Mouse (Mus musculus): Measurements from ENCODE around the gene Omp. TPM values are rescaled to one million over a fixed set of nuclear protein-coding genes. Genes with fewer than 3 reads are reported as not detected.

The Omp gene
- total RNA-seq (2014; fragmentation: Nextera tagmentation) = 0.32 and 0.64 TPM in 2 replicates
- total RNA-seq (2017) = 0.31 TPM in 1 of 2 replicates, not detected in the other

DNA sequence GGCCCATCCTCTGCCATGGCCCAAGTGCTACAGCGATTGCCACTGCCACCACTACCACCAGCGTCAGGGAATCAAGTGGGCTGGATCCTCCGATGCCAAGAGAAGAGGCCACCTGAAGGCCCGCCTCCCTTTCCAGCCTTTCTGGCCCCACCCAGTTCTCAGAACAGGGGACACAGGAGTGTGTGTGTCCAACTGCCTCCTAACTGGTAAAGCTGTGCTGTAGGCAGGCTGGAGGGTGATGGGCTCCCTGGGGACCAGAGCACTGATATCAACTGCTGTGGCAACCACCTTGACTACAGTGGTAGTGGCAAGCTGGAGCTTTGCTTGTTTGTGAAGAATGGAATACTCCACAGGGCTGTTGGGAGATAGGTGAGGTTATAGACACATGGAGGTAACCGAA is at the start of gene Omp:
Gene Omp, minus strand, starts transcription at position 101 of the 400 bp plus-strand sequence.
- no peak for ATAC-seq (replicated peaks; ENCODE audit: poor library complexity, severe bottlenecking)

DNA sequence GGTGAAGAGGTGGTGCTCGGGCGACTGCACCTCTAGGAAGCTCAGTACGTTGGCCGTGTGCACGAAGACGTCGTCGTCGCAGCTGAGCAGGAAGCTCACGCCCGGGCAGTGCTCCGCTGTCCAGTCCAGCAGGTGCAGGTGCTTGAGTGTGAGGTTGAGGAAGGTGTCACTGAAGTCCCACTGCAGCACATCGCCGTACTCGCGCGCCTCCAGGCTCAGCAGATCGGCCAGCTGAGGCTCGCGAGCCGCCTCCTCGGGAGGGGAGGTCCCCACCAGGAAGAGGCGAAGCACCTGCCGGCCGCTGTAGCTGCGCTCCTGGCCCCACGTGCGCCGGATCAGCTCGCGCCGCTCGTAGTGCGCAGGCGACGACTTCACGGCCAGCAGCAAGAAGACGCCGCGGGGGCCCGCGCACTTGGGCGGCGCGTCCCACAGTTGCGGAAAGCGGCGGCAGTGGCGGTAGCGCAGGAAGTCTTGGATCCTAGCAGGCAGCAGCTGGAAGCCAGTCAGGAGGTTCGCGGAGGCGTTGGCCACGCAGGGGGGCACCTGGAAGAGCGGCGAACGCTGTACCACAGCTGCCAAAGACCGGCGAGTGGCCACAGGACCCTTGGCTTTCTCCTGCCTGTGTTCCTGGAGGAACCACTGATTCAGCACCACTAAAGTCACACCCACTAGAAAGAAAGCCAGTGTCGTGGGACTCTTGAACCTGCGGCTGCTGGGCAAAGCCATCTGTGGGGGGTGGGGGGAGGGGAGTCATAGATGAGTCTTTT is 48.9 kb upstream of the Omp start:
- ATAC-seq (replicated peaks; ENCODE audit: poor library complexity, severe bottlenecking) = peak; percentile 43

DNA sequence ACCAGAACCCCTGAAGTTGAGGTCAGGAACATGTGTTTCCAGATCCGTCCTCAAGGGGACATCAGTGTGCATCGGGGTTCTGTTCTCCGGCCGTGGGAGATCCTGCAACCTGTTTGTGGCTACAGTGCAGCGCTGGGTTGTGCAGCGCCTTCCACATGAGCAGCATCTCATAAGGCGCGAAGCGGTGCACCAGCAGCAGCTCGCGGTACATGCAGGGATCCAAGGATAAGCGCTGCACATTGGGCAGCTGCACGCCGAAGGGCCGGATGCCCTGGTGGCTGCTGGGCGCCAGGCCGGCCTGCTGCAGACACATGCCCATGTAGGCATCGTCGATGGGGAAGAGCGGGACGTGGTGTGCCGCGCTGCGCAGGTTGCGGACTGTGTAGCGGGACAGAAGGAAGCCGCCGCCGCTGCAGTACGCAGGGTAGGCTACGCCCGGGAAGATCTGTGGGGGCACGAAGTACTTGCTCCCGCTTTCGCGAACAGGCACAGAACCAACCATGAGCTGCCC is 48.3 kb upstream of the Omp start:
- ATAC-seq (replicated peaks; ENCODE audit: poor library complexity, severe bottlenecking) = peak; percentile 66

DNA sequence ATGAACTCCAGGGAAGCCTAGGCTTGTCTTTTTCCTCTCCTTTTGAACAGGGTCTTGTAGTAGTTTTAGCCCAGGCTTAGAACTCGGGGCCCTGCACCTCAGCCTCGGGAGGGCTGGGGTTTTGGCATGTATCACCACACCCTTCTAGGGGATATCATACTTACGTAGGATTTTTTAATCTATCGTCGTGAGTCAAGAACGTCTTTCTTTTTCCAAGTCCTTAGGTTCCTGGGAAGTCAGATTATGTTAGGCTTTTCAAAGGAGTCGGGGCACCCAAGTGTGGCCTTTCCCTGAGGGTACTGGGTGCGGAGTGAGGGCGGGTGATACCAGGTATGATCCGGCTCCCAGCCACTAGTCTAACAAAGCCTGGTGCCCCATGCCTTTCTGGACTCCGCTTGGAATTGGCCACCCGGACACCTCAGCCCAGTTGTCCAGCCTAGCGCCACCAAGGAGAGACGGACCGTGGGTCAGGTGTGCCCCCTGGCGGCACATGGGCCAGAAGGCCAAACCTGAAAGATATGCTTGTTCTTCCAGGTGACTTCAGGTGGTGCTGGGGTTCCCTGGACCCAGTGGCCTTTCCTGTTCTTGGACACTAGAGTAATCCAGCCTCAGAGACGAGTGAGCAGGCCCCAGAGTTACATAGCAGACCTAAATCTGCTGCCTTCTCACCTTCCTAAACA is 46.4 kb upstream of the Omp start:
- ATAC-seq (replicated peaks; ENCODE audit: poor library complexity, severe bottlenecking) = no peak

DNA sequence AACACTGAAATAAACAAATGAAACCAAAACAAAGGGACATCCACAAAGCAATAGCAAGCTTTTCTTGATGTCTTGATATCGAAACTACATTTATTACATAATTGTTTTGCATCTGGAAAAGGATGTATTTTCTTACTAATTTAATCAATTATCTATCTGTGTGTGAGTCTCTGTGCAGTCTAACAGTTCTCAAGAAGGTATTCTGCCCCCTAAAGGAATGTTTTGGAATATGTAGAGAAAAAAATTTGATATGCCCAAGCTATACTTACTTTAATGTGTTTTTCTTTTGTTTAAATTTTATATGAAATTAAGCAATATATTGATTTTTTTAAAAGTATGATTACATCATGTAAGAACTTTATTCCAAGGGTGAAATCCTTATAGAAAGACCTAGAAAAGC is 45.3 kb upstream of the Omp start:
- no peak for ATAC-seq (replicated peaks; ENCODE audit: poor library complexity, severe bottlenecking)

DNA sequence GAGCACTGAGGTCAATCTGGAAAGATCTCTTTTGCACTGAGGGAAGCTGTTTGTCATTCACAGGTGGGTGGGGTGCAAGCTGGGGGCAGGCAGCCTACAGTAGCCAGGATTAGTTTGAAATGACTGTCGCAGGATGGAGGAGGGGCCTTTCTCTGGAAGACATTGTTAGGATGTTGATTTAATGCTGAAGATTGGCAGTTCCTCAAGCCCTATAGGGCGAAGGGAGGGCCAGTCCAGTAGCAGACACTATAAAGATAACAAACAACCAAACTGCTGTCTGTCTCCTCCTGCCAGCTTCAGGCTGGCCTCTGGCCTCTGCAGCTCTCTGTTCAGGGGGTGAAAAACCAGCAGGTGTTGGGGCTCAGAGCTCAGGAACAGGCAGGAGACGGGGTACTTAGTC is 44.4 kb upstream of the Omp start:
- ATAC-seq (replicated peaks; ENCODE audit: poor library complexity, severe bottlenecking) = no peak

DNA sequence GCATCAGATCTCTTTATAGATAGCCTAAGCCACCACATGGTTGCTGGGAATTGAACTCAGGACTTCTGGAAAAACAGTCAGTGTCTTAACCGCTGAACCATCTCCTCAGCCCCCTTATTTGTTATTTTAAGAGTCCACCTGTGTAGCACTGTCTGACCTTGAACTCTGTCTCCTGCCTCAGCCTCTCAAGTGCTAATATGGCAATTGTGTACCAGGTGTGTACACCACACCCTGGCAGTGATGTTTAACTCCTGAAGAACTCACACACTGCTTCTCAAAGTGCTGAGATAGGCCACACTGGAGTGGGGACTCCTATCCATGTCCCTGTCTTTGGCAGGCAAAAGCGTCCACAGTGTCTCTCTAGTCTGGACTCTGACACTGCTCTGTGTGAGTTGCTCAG is 43.4 kb upstream of the Omp start:
- no peak for ATAC-seq (replicated peaks; ENCODE audit: poor library complexity, severe bottlenecking)

DNA sequence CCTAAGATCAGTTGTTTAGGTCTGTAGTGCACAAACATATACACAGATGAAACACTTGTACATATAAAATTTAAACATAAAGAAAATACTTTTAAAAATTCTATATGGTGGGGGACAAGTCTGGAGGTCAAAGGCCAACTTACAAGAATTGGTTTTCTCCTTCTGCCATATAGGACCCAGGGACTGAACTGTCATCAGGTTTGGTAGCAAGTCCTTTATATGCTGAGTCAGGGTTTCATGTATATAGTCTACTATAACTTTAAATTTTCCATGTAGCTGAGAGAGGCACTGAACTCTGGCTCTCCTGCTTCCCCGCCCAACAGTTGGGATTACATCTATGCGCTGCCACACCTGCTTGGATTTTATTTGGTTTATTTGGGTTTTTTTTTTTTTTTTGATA is 42.9 kb upstream of the Omp start:
- no peak for ATAC-seq (replicated peaks; ENCODE audit: poor library complexity, severe bottlenecking)

DNA sequence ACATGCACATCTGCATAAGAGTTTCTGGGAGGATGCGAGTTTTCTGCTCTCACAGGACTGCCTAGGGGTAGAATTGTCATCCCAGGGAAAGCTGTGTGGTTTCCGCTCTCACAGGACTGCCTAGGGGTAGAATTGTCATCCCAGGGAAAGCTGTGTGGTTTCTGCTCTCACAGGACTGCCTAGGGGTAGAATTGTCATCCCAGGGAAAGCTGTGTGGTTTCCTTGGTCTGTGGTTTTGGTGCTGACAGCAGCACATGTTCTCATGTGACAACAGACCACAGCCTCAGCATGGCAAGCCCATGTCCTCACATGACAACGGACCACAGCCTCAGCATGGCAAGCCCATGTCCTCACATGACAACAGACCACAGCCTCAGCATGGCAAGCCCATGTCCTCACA is 42.0 kb upstream of the Omp start:
- peak; percentile 93 for ATAC-seq (replicated peaks; ENCODE audit: poor library complexity, severe bottlenecking)

DNA sequence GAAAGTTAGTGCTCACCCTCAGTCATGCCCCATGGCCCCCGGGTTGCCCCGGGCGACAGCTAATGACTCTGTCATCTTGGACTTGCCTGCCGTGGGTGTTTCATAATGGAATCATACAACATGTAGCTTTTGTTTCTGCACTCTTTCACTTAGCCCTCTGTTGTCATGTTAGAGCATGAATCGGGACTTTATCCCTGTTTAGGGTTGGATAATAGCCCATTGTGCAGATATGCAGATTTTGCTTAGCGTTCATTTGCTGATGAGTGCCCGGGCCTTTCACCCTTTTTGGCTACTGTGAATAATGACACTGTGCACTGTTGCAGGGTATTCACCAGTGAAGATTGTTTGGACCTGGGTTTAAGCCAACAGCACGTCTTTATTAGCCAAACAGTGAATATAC is 41.3 kb upstream of the Omp start:
- ATAC-seq (replicated peaks; ENCODE audit: poor library complexity, severe bottlenecking) = no peak

DNA sequence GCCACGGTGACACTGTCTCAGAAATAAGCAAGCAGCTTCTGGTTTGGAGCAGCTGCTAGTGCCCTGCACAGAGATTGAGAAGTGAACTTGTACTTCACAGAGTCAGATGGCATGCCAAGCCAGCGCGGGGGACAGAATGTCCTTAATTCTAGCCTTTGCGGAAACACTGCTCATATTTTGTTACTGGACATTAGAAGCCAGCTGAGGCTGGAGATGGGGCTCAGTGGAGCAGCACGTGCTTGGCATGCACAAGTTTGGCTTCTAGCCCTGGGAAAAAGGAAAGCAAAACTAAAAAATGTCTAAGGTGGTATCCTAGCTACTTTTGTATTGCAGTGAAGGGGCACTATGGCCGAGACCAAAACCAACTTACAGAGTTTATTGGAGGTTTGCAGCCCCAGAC is 40.0 kb upstream of the Omp start:
- ATAC-seq (replicated peaks; ENCODE audit: poor library complexity, severe bottlenecking) = no peak

DNA sequence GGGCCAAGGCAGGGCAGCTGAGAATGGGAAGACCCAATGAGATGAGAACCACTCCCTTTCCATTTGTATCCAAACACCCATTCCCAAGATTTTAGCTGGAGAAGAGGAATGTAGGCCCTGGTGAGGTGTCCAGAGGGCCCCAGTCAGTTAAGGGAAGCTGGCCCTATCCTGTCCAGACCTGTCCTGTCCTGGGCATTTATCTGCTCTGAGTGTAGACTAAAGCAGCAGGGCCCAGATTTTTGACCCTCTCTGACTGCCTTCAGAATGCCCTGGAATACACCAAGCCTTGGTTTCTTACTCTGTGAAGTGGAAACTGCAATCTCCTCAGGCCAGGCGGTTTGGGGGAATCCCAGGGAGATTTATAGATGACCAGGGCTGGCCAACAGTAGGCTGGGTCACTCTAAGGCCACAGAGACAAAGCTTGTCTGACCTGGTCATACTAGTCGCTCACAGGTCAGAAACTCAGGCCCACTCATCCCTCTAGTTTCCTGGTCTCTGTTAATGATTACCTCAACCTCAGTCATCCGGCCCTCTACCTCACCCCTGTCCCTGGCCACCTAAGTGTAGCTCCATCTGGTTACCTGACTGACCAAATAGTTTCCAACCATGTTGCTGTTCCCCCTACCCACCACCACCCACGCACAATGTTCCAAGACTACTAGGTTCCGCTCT is 33.4 kb upstream of the Omp start:
- no peak for ATAC-seq (replicated peaks; ENCODE audit: poor library complexity, severe bottlenecking)

DNA sequence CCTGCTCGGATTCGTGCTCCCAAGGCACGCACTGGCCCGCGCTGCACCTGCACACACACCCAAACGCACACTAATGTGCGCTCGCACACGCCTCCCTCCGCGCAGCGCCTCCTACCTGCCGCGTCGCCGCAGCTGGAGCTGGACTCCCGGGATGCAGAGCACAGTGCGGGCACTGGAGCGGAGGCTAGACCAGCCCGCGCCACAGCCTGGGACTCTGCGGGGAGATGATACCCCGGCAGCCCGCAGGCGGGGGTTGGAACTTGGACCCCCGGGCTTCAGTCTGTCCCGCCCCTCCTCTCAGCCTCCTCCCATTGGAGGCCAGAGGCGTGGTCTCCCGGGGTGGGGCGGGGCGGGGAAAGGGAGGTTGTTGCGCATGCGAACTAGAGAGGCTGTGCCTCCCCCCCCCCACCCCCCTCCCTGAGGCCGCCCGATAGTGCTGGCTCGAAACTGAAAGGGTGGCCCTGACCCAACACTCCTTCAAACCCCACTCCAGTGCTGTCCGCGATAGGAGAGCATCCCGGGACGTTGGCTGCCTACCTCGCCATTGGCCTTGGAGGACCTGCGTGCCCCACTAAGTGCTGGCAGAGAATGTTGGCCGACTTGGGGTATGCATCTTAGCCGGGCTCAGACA is 32.7 kb upstream of the Omp start, which contains the start of gene Capn5:
Gene Capn5, minus strand, starts transcription at position 346 of the 631 bp plus-strand sequence.
- peak; percentile 72 for ATAC-seq (replicated peaks; ENCODE audit: poor library complexity, severe bottlenecking)

DNA sequence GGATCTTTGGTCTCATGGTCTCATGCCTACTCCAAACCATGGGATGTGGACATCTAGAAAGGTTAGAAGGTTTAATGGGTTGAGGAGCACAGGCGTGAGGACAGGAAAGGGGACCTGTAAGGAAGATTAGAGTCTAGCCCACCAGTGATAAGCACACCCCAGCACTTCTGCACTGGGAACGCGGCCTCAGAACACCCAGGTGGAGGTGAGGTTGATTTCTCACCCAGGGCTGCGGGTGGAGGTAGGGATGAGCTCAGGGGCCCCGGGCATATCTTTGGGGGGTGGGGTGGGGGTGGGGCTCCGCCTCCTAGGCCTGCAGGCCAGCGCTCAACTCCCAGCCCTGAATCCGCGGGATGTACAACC is 32.2 kb upstream of the Omp start:
- no peak for ATAC-seq (replicated peaks; ENCODE audit: poor library complexity, severe bottlenecking)

DNA sequence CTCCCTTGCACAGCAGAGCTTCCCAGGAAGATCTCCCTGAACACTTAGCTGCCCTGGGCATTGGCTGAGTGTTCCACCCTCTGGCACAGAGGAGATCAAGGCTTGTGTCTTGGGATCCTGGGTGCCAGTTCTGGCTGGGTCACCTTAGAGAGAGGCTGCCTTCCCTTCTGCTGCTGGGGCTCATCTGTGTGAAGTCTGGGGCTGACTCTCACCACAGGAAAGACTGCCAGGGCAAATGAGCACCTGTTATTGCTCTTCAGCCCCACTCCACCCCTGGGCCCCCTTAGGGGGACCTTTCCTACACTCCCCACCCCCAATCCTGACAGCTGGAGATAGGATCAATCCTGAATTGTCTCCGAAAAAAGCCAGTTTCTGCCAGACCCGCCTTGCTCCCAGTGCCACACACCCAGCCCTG is 31.8 kb upstream of the Omp start:
- ATAC-seq (replicated peaks; ENCODE audit: poor library complexity, severe bottlenecking) = no peak

DNA sequence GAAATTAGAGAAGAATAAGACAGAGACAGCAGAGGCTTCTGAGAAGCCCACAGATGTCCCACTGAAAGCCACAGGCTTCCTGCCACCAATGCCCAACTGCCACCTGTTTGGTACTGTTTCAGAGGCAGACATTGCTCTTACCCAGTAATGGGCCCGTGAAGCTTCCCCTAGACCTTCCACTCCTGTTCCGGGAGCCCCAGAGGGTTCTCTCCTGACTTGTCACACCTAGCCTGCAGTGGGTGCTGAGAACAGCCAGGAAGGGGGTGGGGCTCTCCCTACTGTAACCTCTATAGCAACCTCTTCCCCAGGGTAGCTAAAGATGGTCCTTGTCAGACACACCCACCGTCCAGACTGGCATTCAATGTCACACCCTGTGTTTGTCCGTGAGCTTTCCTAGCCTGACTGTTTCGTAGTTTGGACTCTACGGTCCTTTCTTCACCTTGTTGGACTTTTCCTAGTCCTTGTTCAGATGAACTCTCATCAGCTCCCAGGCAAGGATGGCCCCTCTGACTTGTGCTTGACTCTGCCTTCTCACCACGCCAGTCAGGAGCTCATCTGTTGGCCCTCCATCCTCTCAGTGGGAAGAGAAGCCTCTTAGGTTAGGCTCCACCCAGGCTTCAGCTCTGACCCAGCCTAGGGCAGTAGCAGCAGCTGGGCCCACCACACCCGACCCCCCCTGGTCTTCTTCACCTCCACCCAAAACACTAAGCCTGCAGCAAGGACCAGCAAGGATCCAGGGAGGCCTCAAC is 31.2 kb upstream of the Omp start:
- no peak for ATAC-seq (replicated peaks; ENCODE audit: poor library complexity, severe bottlenecking)

DNA sequence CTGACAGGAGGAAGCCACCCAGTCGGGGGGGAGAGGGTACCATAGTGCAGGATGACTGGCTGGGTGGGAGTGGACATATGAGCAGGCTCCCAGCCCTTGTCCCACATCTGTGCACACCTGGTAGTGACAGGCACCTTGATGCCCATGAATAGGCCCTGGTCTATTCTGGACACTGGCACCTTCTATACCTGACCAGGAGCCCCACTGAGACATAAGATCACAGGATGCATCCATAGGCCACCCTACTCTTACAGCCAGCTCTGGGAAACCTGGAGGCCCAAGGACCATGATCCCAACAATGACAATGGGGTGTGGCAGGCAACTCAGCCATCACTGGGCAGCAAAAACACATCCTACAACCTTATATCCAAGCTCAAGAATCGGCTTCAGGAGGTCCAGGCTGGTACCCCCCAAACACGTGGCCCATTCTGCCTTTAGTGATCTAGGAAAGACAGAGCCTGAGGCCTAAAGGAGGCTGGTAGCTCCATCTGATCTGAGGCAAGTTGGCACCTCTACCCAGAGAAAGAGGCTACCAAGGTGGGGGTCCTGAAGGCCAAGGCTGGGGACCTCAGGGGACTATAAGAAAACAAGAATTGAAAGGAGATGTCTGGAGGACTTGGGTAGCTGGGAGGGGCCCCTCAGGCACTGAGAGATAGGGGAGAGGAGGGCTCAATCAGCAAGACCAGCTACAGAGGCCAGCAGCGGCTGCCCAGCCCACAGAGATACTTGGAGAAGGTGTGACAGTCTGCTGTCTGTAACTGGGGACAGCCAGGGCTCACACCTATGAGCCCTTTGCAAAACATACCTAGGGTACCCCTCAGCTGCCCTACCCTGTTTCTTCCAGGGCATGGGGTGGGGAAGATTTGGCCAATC is 29.8 kb upstream of the Omp start:
- no peak for ATAC-seq (replicated peaks; ENCODE audit: poor library complexity, severe bottlenecking)

DNA sequence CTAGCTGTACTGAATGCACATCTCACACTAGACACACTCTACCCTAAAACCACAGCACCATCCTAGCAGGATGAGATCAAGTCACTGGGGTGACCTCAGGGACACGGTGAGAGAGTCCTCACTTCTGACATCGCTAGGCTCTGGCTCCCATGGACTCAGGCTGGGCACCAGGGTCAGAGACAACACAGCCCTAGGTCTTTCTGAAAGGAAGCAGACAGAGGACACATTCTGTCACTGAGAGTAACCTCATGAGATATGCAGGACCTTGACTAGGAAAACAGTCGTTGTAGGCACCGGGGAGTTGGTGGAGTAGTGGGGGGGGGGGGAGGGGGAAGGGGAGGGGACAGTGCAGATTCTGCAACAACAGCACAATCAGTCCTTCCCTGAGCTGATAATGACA is 28.1 kb upstream of the Omp start:
- no peak for ATAC-seq (replicated peaks; ENCODE audit: poor library complexity, severe bottlenecking)

DNA sequence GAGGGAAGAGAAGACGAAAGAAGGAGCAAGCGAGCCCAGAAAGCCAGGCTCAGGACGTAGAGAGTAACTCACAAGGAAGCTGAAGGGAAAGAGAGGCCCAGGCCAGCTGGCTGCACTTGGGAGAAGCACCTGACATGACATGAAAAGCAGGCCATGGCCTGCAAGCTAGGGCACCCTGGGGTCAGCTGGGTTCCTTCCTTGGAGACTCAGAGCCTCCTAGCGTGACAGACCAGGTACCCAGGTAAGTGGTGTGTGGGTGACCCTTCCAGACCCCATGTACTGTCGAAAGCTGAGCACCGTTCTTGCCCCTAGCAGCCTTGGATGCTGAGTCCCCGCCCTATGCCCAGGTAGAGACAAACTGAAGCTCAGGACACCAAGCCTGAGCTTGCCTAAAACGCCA is 27.4 kb upstream of the Omp start:
- ATAC-seq (replicated peaks; ENCODE audit: poor library complexity, severe bottlenecking) = no peak

Measured in granulocyte monocyte progenitor cell, adult 5-6 weeks (primary cell).